Mouse (Mus musculus) lung, embryonic 14.5 days (tissue): ENCODE measurements at regions not wholly inside any gene's neighbourhood (a gene's known extent, or its start where the extent isn't known, plus 50 kb on each side); places are given as distances from the start of the nearest gene placed in this dataset.

ENCODE experiments used
- ATAC-seq: fragments of 200-750 bp; cut with Nextera tagmentation; 2 replicates; pipeline ENCODE4 v1.8.0; 2017; ENCODE audit warnings: mild to moderate bottlenecking, moderate TSS enrichment, moderate library complexity; ENCODE audit not compliant: insufficient read depth
- DNase-seq: peaks from one replicate; pipeline ENCODE4 v3.0.0-alpha.2; 2015
- H3K27ac ChIP-seq: fragments of 300-500 bp; sonication (generic); 2 replicates; pipeline ENCODE4 v1.5.1; 2014; ENCODE audit warnings: low read depth, mild to moderate bottlenecking, moderate library complexity
- H3K27me3 ChIP-seq: fragments of 300-500 bp; sonication (generic); 2 replicates; pipeline ENCODE4 v1.6.1; 2014; ENCODE audit warnings: low read length, control low read depth; ENCODE audit not compliant: insufficient read depth
- H3K36me3 ChIP-seq: fragments of 300-500 bp; sonication (generic); 2 replicates; pipeline ENCODE4 v1.6.1; 2014; ENCODE audit warnings: control low read depth; ENCODE audit not compliant: insufficient read depth
- H3K4me1 ChIP-seq: fragments of 300-500 bp; sonication (generic); 2 replicates; pipeline ENCODE4 v1.6.1; 2014; ENCODE audit warnings: antibody characterized with exemption, control low read depth; ENCODE audit not compliant: insufficient read depth
- H3K4me2 ChIP-seq: fragments of 300-500 bp; sonication (generic); 2 replicates; pipeline ENCODE4 v1.6.1; 2014; ENCODE audit warnings: mild to moderate bottlenecking
- H3K4me3 ChIP-seq: fragments of 300-500 bp; sonication (generic); 2 replicates; pipeline ENCODE4 v1.5.1; 2014; ENCODE audit warnings: low read depth, low read length
- H3K9ac ChIP-seq: fragments of 300-500 bp; sonication (generic); 2 replicates; pipeline ENCODE4 v1.6.1; 2014
- H3K9me3 ChIP-seq: fragments of 300-500 bp; sonication (generic); 2 replicates; pipeline ENCODE4 v1.6.1; 2016; ENCODE audit warnings: low read depth, low read length, control low read depth
- CTCF ChIP-seq: IDR thresholded peaks from 2 replicates; pipeline ENCODE4 v1.5.1; 2016; ENCODE audit warnings: antibody characterized with exemption, low read depth
- WGBS: fragments of 180-500 bp; shearing (Covaris S2); extraction: QIAGEN DNeasy Blood & Tissue Kit; methylation state at CpG from one replicate; pipeline ENCODE4 v1.1.7; 2014; 5-methylcytosine and 5-hydroxymethylcytosine counted together

DNA sequence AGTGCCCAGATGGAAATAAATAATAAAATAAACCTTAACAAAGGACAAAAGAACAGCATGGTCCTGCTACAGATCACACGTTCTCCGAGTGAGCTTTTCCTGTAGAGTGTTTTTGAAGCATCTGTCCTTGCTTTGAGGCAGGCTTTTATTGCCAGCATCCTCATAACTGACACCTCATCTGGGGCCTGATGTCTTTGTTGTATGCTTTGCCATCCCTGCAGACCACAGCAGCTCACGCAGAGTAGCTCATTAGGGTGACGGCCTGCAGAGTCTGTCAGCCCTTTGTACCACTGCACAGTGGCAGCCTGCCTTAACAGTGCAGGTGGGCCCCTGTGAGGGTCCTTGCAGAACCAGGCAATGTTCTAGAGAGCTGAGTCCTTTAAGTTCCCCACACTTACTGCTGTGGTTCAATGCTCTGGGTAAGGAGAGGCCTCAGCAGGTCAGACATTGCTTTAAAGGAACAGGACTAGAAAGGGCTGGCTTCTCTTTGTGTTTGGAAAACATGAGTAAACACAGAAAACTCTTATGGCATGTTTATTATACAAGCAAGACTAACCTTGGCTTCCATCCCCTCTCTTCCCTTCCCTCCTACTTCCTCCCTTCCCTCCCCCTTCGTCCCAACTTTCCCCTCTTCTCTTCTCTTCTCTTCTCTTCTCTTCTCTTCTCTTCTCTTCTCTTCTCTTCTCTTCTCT lies 219.7 kb upstream of the Unc93a2 start:
- H3K9me3 ChIP-seq = no peaks in the 10 kb centered on the region
- peak overlapping the region; percentile 54; the same call in 1 of the 2 replicates for H3K27ac ChIP-seq
- no peak overlapping the region for H3K4me2 ChIP-seq
- 43% methylated on average over 5 of the region's 5 CpGs for WGBS
- TF ChIP-seq CTCF = no peak
- no peaks in the 10 kb centered on the region for H3K36me3 ChIP-seq
- no peaks in the 10 kb centered on the region for H3K27me3 ChIP-seq
- H3K9ac ChIP-seq = no peak overlapping the region
- DNase-seq (peak; percentile 79), ATAC-seq (peak; percentile 53)
- H3K4me1 ChIP-seq = peaks cover 10% of the 10 kb centered on the region
- H3K4me3 ChIP-seq = no peak overlapping the region

DNA sequence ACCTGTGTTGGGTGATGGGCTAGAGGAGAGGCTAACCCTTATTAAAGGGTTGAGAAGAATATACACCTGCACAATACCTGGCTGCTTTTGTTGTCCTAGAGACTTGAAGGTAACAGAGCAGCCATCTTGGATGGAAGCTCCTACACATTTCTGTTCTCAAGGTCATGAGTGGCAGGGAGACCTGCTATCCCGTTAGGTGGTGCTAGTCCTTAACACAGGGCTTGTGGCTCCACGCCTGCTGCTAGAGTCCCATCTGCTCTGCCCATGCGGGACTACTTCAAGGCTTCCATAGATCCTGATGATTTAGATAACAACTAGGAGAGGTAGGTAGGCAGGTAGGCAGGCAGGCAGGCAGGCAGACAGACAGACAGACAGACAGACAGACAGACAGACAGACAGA lies 218.8 kb upstream of the Unc93a2 start:
- DNase-seq = no peak
- Histone ChIP-seq H3K4me3 (no peak overlapping the region), H3K4me1 (peaks cover 10% of the 10 kb centered on the region), H3K9me3 (no peaks in the 10 kb centered on the region), H3K27me3 (no peaks in the 10 kb centered on the region), H3K9ac (no peak overlapping the region), H3K36me3 (no peaks in the 10 kb centered on the region), H3K4me2 (no peak overlapping the region), H3K27ac (peak overlapping the region; percentile 11; the same call in 1 of the 2 replicates)
- no peak for ATAC-seq
- TF ChIP-seq CTCF = no peak
- WGBS = 84% methylated on average over 3 of the region's 3 CpGs

DNA sequence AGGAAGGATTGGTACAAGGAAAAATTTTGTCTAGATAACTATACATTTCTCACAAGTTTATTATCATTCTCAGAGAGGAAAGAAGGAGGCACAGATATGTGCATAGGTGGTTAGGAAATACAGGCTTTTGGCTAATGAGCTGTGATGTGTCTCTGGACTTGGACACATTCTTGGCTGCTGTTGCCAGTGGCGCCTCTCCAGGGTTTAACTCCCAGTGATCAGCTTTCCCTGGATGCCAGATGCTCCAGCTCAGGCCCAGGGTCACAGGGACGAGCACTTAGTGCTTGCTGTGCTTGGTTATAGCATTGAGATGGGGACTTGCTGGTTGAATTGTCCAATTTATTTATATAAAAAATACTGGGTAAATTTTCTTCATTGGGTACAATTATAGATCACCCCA lies 215.3 kb upstream of the Unc93a2 start:
- Histone ChIP-seq H3K27ac (peak overlapping the region; percentile 60; the same call in 1 of the 2 replicates), H3K27me3 (no peaks in the 10 kb centered on the region), H3K9me3 (peaks cover 2% of the 10 kb centered on the region; the same call in 1 of the 2 replicates), H3K4me3 (no peak overlapping the region), H3K9ac (no peak overlapping the region), H3K36me3 (no peaks in the 10 kb centered on the region), H3K4me1 (peaks cover 10% of the 10 kb centered on the region), H3K4me2 (no peak overlapping the region)
- peak; percentile 88 for ATAC-seq
- TF ChIP-seq CTCF = no peak
- WGBS = 26% methylated on average over 2 of the region's 2 CpGs
- DNase-seq = peak; percentile 93

DNA sequence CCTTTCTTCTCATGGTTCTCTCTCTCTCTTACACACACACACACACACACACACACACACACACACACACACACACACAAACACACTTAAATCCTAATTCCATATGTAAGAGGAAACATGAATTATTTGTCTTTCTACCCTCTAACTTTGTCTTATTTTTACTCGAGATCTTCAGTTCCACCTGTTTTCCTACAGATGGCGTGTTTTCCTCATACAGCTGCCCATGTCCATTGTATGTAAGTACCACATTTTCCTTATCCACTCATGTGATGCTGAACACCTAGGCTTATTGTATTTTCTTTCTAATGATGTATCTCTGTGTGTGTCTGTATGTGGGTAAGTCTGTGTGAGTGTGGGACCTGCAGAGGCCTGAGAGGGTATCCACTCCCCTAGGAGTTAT lies 212.2 kb upstream of the Unc93a2 start:
- WGBS = 41% methylated on average over 2 of the region's 2 CpGs
- no peak for ATAC-seq
- H3K4me3 ChIP-seq = no peak overlapping the region
- H3K9me3 ChIP-seq = peaks cover 3% of the 10 kb centered on the region; the same call in 1 of the 2 replicates
- no peak overlapping the region for H3K9ac ChIP-seq
- DNase-seq = no peak
- no peaks in the 10 kb centered on the region for H3K36me3 ChIP-seq
- H3K4me2 ChIP-seq = no peak overlapping the region
- TF ChIP-seq CTCF = peak; percentile 61
- no peak overlapping the region for H3K27ac ChIP-seq
- H3K4me1 ChIP-seq = peaks cover 6% of the 10 kb centered on the region
- no peaks in the 10 kb centered on the region for H3K27me3 ChIP-seq

DNA sequence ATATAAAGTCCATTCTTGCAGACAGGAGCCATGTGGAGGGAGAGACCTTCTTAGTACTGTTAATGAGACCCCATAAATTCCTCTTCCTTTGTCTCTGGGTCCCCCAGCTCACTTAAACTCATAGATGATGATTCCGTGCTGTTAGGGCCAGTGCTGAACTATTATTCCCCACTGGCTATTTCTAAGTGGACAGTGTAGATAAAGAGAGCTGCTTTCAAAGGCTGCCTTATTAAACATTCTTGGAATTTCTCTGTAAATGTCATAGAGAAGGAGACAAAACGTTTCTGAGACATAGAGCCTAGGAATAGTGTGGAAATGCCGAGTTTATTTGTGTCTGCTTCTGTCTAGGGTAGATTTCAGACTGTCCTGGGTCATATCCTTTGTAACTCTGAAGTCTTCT lies 209.5 kb upstream of the Unc93a2 start:
- 24% methylated on average over 3 of the region's 3 CpGs for WGBS
- no peaks in the 10 kb centered on the region for H3K27me3 ChIP-seq
- no peak for TF ChIP-seq CTCF
- no peaks in the 10 kb centered on the region for H3K36me3 ChIP-seq
- no peaks in the 10 kb centered on the region; the same call in 1 of the 2 replicates for H3K4me1 ChIP-seq
- no peak overlapping the region for H3K4me2 ChIP-seq
- peaks cover 3% of the 10 kb centered on the region; the same call in 1 of the 2 replicates for H3K9me3 ChIP-seq
- DNase-seq (no peak), ATAC-seq (no peak)
- H3K27ac ChIP-seq = no peak overlapping the region
- no peak overlapping the region for H3K4me3 ChIP-seq
- no peak overlapping the region for H3K9ac ChIP-seq

DNA sequence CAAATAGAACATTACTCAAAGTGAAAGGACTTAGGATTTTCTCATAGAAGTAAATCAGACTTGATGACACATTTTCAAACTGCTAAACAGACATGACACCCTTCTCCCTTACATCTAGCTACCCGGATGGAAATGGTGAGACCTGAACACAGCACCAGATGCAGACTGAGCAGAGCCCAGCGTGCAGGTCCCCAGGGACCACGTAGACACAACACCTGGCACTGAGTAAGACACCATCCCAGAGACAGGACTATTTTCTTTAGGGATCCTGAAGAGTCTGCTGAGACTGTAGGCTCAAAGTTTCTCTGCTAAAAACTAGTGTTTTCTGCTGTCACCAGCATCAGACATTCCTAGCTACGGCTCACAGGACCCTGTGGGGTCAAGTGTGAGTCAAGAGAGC lies 207.2 kb upstream of the Unc93a2 start:
- TF ChIP-seq CTCF = no peak
- WGBS = 70% methylated on average over 4 of the region's 4 CpGs

DNA sequence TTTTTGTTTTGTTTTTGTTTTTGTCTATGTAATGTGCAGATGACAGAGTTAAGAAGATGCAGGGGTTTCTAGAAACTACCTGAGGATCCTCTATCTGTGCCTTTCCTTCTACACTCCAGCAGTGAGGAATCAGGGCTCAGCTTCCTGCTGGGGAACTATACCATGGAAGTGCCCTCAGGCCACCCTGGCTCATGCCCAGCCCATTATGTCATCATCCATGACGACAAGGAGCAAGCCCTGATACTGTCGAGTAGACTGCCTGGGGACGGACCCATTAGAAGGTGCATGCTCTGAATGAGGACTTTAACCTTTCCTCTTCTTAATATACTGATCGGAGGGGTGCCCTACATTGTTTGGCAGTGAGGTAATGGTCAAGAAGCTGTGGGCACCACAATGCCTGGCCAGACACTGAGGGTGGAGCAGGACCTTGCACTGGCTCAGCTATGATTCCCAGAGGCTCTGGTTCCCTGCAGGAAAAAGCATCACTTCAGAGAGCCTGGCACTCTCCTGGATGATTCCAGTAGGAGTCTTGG lies 197.7 kb upstream of the Unc93a2 start:
- Histone ChIP-seq H3K4me1 (no peaks in the 10 kb centered on the region; the same call in 1 of the 2 replicates), H3K27me3 (no peaks in the 10 kb centered on the region), H3K27ac (no peak overlapping the region), H3K36me3 (no peaks in the 10 kb centered on the region), H3K4me2 (no peak overlapping the region), H3K4me3 (no peak overlapping the region), H3K9me3 (no peaks in the 10 kb centered on the region), H3K9ac (no peak overlapping the region)
- no peak for TF ChIP-seq CTCF
- ATAC-seq = no peak
- DNase-seq = no peak
- WGBS = 69% methylated on average over 4 of the region's 4 CpGs

More for the DNA sequence above, 207.2 kb upstream of the Unc93a2 start:
- H3K27me3 ChIP-seq = no peaks in the 10 kb centered on the region
- no peak overlapping the region for H3K27ac ChIP-seq
- no peaks in the 10 kb centered on the region for H3K36me3 ChIP-seq
- DNase-seq = no peak
- H3K9ac ChIP-seq = no peak overlapping the region
- H3K9me3 ChIP-seq = peaks cover 3% of the 10 kb centered on the region; the same call in 1 of the 2 replicates
- no peak for ATAC-seq
- no peak overlapping the region for H3K4me2 ChIP-seq
- no peaks in the 10 kb centered on the region for H3K4me1 ChIP-seq
- H3K4me3 ChIP-seq = no peak overlapping the region
